Mouse (Mus musculus): ENCODE data around the gene Gm7358.
"Not testable (repeated sequence)": the region's sequence is repeated elsewhere in the genome, so short reads cannot be mapped to it uniquely, and the experiment has no call there.

DNA sequence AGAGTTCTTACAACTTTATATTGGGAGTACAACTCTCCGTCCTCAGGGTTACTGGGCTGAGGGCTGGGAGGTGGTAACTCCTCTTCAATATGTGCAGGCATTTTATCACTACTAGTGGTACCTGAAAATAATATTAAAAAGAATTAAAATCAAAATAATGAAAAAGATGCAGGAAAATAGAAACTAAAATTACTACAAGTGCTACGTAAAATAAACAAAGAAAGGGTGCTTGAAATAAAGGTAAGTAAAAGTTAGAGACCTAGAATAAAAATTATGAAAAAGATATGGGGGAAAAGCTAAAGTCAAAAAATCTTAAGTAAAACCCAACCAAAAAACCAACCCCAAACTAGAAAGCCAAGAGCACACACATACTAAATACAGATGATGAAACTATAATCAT, at the start of gene Gm7358:
- not testable (repeated sequence) for TF ChIP-seq CTCF (conservative IDR thresholded peaks at IDR 0.05; ENCODE audit: low read length); POU5F1 (IDR thresholded peaks at IDR 0.05; ENCODE audit: borderline replicate concordance, low read length); NANOG (IDR thresholded peaks at IDR 0.05; ENCODE audit: borderline replicate concordance, low read length)

Data from E14TG2a.4 (cell line).